Mouse (Mus musculus): ENCODE measurements at regions not wholly inside any gene's neighbourhood (a gene's known extent, or its start where the extent isn't known, plus 50 kb on each side); places are given as distances from the start of the nearest gene placed in this dataset.
A peak's percentile ranks its signal among the peaks of the same experiment; 100 is the strongest.

DNA sequence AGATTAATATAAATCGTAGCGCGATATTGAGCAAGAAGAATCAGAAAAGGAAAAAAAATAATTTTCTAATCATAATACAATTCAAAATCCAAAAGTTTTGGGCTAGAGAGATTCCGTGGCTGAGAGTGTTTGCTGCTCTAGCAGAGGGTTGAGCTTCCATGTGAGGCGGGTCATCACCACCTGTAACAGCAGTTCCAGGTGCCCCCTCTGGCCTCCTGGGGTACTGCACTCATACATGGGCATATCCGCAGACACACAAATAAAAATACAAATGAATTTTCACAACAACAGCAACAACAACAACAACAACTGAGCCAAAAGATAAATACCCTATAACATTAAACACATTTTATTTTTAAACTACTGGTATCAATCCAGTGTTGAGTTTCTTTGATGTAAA is 94.7 kb upstream of the Chrm3 start:
- peak; percentile 30 for TF ChIP-seq CTCF (IDR thresholded peaks at IDR 0.05; ENCODE audit: low read depth, low read length)
- TF ChIP-seq POLR2A (IDR thresholded peaks at IDR 0.05; ENCODE audit: extremely low read depth, insufficient read depth, low read length): no peak
